Mouse (Mus musculus) gastrocnemius, postnatal 36 days (tissue): ENCODE measurements around the gene Zfp119b. TPM values are rescaled to one million over a fixed set of nuclear protein-coding genes. Genes with fewer than 3 reads are reported as not detected.

ENCODE experiments used
- DNase-seq, 2 experiments: peaks; one replicate each; pipeline ENCODE4 v3.0.0; 2022
- intact Hi-C: fragments of 180-260 bp; cut with DNase I; formaldehyde crosslinking; loops from one replicate; pipeline ENCODE4 v1.15.1; 2025
- long read RNA-seq, 2 experiments: library from polyadenylated mRNA; stranded (forward); transcript quantifications; one replicate each; pipeline ENCODE4 v2.0.0; 2021
- total RNA-seq, 2 experiments: library from RNA; stranded (reverse); gene quantifications; 2 replicates each; pipeline ENCODE4 v1.2.3; 2021

Gene Zfp119b
- 1 to 10 TPM; 2.6 to 2.7 TPM for total RNA-seq
- long read RNA-seq, experiment 1, transcript Zfp119b-201 (4 exons, 1,889 nt) = major isoform, 5 of 5 reads
- long read RNA-seq, experiment 1, partial matches to known transcripts = 0 of 5 reads
- long read RNA-seq, experiment 1, other reads (novel, unspliced or antisense) = 0 of 5 reads
- long read RNA-seq, experiment 2, partial matches to known transcripts = 0 of 5 reads
- long read RNA-seq, experiment 2, other reads (novel, unspliced or antisense) = 1 of 5 reads

GRCm38 (mm10) chr17:55949400-55949799 is at the start of gene Zfp119b:
TSS of gene Zfp119b (minus strand) at chr17:55949500.
- DNase-seq = no peak
- intact Hi-C loops = no loop called here

- intact Hi-C loops = no loop called here
- DNase-seq = peak in 1 of 2 experiments; percentile 34
Measured at GRCm38 (mm10) chr17:55996007-55996406, 46.7 kb upstream of the Zfp119b start.

- intact Hi-C loops = no loop called here
- no peak for DNase-seq
Measured at GRCm38 (mm10) chr17:55990278-55990898, 41.1 kb upstream of the Zfp119b start.

- intact Hi-C loops = no loop called here
- no peak for DNase-seq
Measured at GRCm38 (mm10) chr17:55986030-55986961, 37.0 kb upstream of the Zfp119b start, which contains the start of gene Fsd1. TSS of gene Fsd1 (plus strand) at chr17:55986509.

GRCm38 (mm10) chr17:55977301-55977700 is 28.0 kb upstream of the Zfp119b start:
- intact Hi-C loops = no loop called here
- DNase-seq = no peak

- intact Hi-C loops = no loop called here
- peak; percentile 73 to 76 for DNase-seq
Measured at GRCm38 (mm10) chr17:55976255-55976862, 27.1 kb upstream of the Zfp119b start.

GRCm38 (mm10) chr17:55971453-55971852 is 22.2 kb upstream of the Zfp119b start:
- intact Hi-C loops = no loop called here
- no peak for DNase-seq

- DNase-seq = no peak
- intact Hi-C loops = no loop called here
Measured at GRCm38 (mm10) chr17:55969966-55970891, 20.9 kb upstream of the Zfp119b start, which contains the start of gene Shd. TSS of gene Shd (plus strand) at chr17:55970467.

GRCm38 (mm10) chr17:55969560-55969959 is 20.3 kb upstream of the Zfp119b start:
- intact Hi-C loops = no loop called here

GRCm38 (mm10) chr17:55968210-55968609 is 18.9 kb upstream of the Zfp119b start:
- intact Hi-C loops = no loop called here
- DNase-seq = no peak

More at GRCm38 (mm10) chr17:55969560-55969959, 20.3 kb upstream of the Zfp119b start:
- DNase-seq = no peak

- DNase-seq = no peak
- intact Hi-C loops = no loop called here
Measured at GRCm38 (mm10) chr17:55967186-55967585, 17.9 kb upstream of the Zfp119b start.

GRCm38 (mm10) chr17:55964996-55965395 is 15.7 kb upstream of the Zfp119b start:
- DNase-seq = no peak
- intact Hi-C loops = no loop called here

- intact Hi-C loops = no loop called here
- DNase-seq = no peak
Measured at GRCm38 (mm10) chr17:55964496-55964895, 15.2 kb upstream of the Zfp119b start.

GRCm38 (mm10) chr17:55963171-55963570 is 13.9 kb upstream of the Zfp119b start:
- intact Hi-C loops = no loop called here
- DNase-seq = no peak

- intact Hi-C loops = no loop called here
Measured at GRCm38 (mm10) chr17:55961631-55962030, 12.3 kb upstream of the Zfp119b start.

GRCm38 (mm10) chr17:55960791-55961190 is 11.5 kb upstream of the Zfp119b start:
- no peak for DNase-seq
- intact Hi-C loops = no loop called here

More at GRCm38 (mm10) chr17:55961631-55962030, 12.3 kb upstream of the Zfp119b start:
- DNase-seq = no peak

GRCm38 (mm10) chr17:55959946-55960740 is 10.8 kb upstream of the Zfp119b start:
- intact Hi-C loops = no loop called here

GRCm38 (mm10) chr17:55958918-55959728 is 9.8 kb upstream of the Zfp119b start, which contains the start of gene Yju2:
TSS of gene Yju2 (plus strand) at chr17:55959099.
- intact Hi-C loops = no loop called here
- DNase-seq = peak; percentile 87 to 93

More at GRCm38 (mm10) chr17:55959946-55960740, 10.8 kb upstream of the Zfp119b start:
- no peak for DNase-seq
